Mouse (Mus musculus) small intestine, adult 2 months (tissue): ENCODE results near the gene Gm20388.

Experiments used
- CTCF ChIP-seq: fragments of 200-500 bp; IDR thresholded peaks from 2 replicates; pipeline ENCODE4 v1.5.1; 2012; ENCODE audit warnings: low read depth, mild to moderate bottlenecking, control low read depth, inconsistent platforms, low read length, moderate library complexity, mixed read lengths; ENCODE audit not compliant: insufficient replicate concordance, insufficient read length; ENCODE audit errors: extremely low read depth
- POLR2A ChIP-seq: fragments of 200-500 bp; IDR thresholded peaks from 2 replicates; pipeline ENCODE4 v1.6.1; 2012; ENCODE audit warnings: low read depth, mild to moderate bottlenecking, control low read depth, inconsistent platforms, low read length, moderate library complexity

DNA sequence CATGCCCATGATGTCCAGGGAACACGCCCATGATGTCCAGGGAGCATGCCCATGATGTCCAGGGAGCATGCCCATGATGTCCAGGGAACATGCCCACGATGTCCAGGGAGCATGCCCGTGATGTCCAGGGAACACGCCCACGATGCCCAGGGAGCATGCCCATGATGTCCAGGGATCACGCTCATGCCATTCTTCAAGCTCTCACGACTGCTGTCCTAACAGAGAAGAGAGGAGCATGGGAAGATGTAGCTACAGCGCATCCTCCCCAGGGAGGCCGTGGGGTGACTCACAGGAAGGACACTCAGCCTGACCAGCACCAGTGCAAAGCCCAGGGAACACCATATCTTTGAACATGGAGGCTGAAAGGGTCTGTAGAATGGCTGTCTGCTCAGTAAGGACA, 2245.3 kb downstream of the Gm20388 start:
- TF ChIP-seq CTCF, result no peak
- TF ChIP-seq POLR2A, result no peak
